Mouse (Mus musculus): Measurements from ENCODE around the gene Abcc2. TPM values are rescaled to one million over a fixed set of nuclear protein-coding genes. Genes with fewer than 3 reads are reported as not detected.

Gene Abcc2
- polyA plus RNA-seq, 1 experiment, result 49.5 TPM

- 23% methylated on average over 2 of the region's 2 CpGs for WGBS
- Histone ChIP-seq H3K4me3 (ENCODE audit: low read depth, low read length) (no peak overlapping the region), H3K27ac (ENCODE audit: insufficient read depth, low read depth, low read length) (peak overlapping the region; percentile 41; the same call in 1 of the 2 replicates), H3K27me3 (ENCODE audit: control insufficient read depth, insufficient read depth, low read length) (no peaks in the 10 kb centered on the region), H3K36me3 (ENCODE audit: control insufficient read depth, insufficient read depth, low read length) (no peaks in the 10 kb centered on the region), H3K4me1 (ENCODE audit: control insufficient read depth, insufficient read depth, insufficient read length, low read length) (peaks cover 9% of the 10 kb centered on the region; the same call in 1 of the 2 replicates)
- no peak for TF ChIP-seq CTCF (IDR thresholded peaks at IDR 0.05; ENCODE audit: extremely low read depth, insufficient read length, insufficient replicate concordance, low read depth, low read length)
Measured at GRCm38 (mm10) chr19:43777308-43777707, 4.7 kb upstream of the Abcc2 start.

GRCm38 (mm10) chr19:43780391-43780790 is 1.6 kb upstream of the Abcc2 start:
- H3K27ac ChIP-seq (ENCODE audit: insufficient read depth, low read depth, low read length), result no peak overlapping the region
- H3K4me1 ChIP-seq (ENCODE audit: control insufficient read depth, insufficient read depth, insufficient read length, low read length), result peaks cover 5% of the 10 kb centered on the region; the same call in 1 of the 2 replicates
- 23% methylated on average over 5 of the region's 5 CpGs for WGBS
- TF ChIP-seq POLR2A (IDR thresholded peaks at IDR 0.05; ENCODE audit: low read depth, low read length) (no peak), CTCF (IDR thresholded peaks at IDR 0.05; ENCODE audit: extremely low read depth, insufficient read length, insufficient replicate concordance, low read depth, low read length) (no peak)
- no peak overlapping the region for H3K4me3 ChIP-seq (ENCODE audit: low read depth, low read length)
- peaks cover 16% of the 10 kb centered on the region for H3K36me3 ChIP-seq (ENCODE audit: control insufficient read depth, insufficient read depth, low read length)
- H3K27me3 ChIP-seq (ENCODE audit: control insufficient read depth, insufficient read depth, low read length), result no peaks in the 10 kb centered on the region

GRCm38 (mm10) chr19:43784761-43785160 is 2.8 kb downstream of the Abcc2 start:
- H3K36me3 ChIP-seq (ENCODE audit: control insufficient read depth, insufficient read depth, low read length), result peaks cover 47% of the 10 kb centered on the region
- TF ChIP-seq POLR2A (IDR thresholded peaks at IDR 0.05; ENCODE audit: low read depth, low read length), result no peak
- no peak for TF ChIP-seq CTCF (IDR thresholded peaks at IDR 0.05; ENCODE audit: extremely low read depth, insufficient read length, insufficient replicate concordance, low read depth, low read length)
- no peaks in the 10 kb centered on the region for H3K27me3 ChIP-seq (ENCODE audit: control insufficient read depth, insufficient read depth, low read length)
- H3K27ac ChIP-seq (ENCODE audit: insufficient read depth, low read depth, low read length), result peak overlapping the region; percentile 76
- 56% methylated on average over 8 of the region's 8 CpGs for WGBS
- peaks cover 4% of the 10 kb centered on the region for H3K4me1 ChIP-seq (ENCODE audit: control insufficient read depth, insufficient read depth, insufficient read length, low read length)
- peak overlapping the region; percentile 69 for H3K4me3 ChIP-seq (ENCODE audit: low read depth, low read length)

GRCm38 (mm10) chr19:43786249-43787026 is 4.4 kb downstream of the Abcc2 start:
- peaks cover 2% of the 10 kb centered on the region for H3K4me1 ChIP-seq (ENCODE audit: control insufficient read depth, insufficient read depth, insufficient read length, low read length)
- no peak for TF ChIP-seq POLR2A (IDR thresholded peaks at IDR 0.05; ENCODE audit: low read depth, low read length)
- TF ChIP-seq CTCF (IDR thresholded peaks at IDR 0.05; ENCODE audit: extremely low read depth, insufficient read length, insufficient replicate concordance, low read depth, low read length), result no peak
- H3K4me3 ChIP-seq (ENCODE audit: low read depth, low read length), result peak overlapping the region; percentile 40; the same call in 1 of the 2 replicates
- no peaks in the 10 kb centered on the region for H3K27me3 ChIP-seq (ENCODE audit: control insufficient read depth, insufficient read depth, low read length)
- peak overlapping the region; percentile 20; the same call in 1 of the 2 replicates for H3K27ac ChIP-seq (ENCODE audit: insufficient read depth, low read depth, low read length)
- 48% methylated on average over 13 of the region's 13 CpGs for WGBS
- H3K36me3 ChIP-seq (ENCODE audit: control insufficient read depth, insufficient read depth, low read length), result peaks cover 56% of the 10 kb centered on the region

GRCm38 (mm10) chr19:43789817-43790216 is 7.8 kb downstream of the Abcc2 start:
- H3K27ac ChIP-seq (ENCODE audit: insufficient read depth, low read depth, low read length), result no peak overlapping the region
- 42% methylated on average over 7 of the region's 7 CpGs for WGBS
- no peak overlapping the region for H3K4me3 ChIP-seq (ENCODE audit: low read depth, low read length)
- peaks cover 2% of the 10 kb centered on the region for H3K4me1 ChIP-seq (ENCODE audit: control insufficient read depth, insufficient read depth, insufficient read length, low read length)
- no peak for TF ChIP-seq POLR2A (IDR thresholded peaks at IDR 0.05; ENCODE audit: low read depth, low read length)
- TF ChIP-seq CTCF (IDR thresholded peaks at IDR 0.05; ENCODE audit: extremely low read depth, insufficient read length, insufficient replicate concordance, low read depth, low read length), result no peak
- peaks cover 51% of the 10 kb centered on the region for H3K36me3 ChIP-seq (ENCODE audit: control insufficient read depth, insufficient read depth, low read length)
- no peaks in the 10 kb centered on the region for H3K27me3 ChIP-seq (ENCODE audit: control insufficient read depth, insufficient read depth, low read length)

- WGBS, result 68% methylated on average over 4 of the region's 4 CpGs
- Histone ChIP-seq H3K4me1 (ENCODE audit: control insufficient read depth, insufficient read depth, insufficient read length, low read length) (no peaks in the 10 kb centered on the region), H3K27me3 (ENCODE audit: control insufficient read depth, insufficient read depth, low read length) (no peaks in the 10 kb centered on the region), H3K36me3 (ENCODE audit: control insufficient read depth, insufficient read depth, low read length) (peaks cover 37% of the 10 kb centered on the region), H3K27ac (ENCODE audit: insufficient read depth, low read depth, low read length) (no peak overlapping the region), H3K4me3 (ENCODE audit: low read depth, low read length) (no peak overlapping the region)
- TF ChIP-seq POLR2A (IDR thresholded peaks at IDR 0.05; ENCODE audit: low read depth, low read length) (no peak), CTCF (IDR thresholded peaks at IDR 0.05; ENCODE audit: extremely low read depth, insufficient read length, insufficient replicate concordance, low read depth, low read length) (no peak)
Measured at GRCm38 (mm10) chr19:43792537-43792936, 10.5 kb downstream of the Abcc2 start.

- WGBS, result 98% methylated on average over 1 of the region's 1 CpGs
- Histone ChIP-seq H3K4me3 (ENCODE audit: low read depth, low read length) (no peak overlapping the region), H3K4me1 (ENCODE audit: control insufficient read depth, insufficient read depth, insufficient read length, low read length) (no peaks in the 10 kb centered on the region), H3K27ac (ENCODE audit: insufficient read depth, low read depth, low read length) (no peak overlapping the region), H3K36me3 (ENCODE audit: control insufficient read depth, insufficient read depth, low read length) (peaks cover 40% of the 10 kb centered on the region), H3K27me3 (ENCODE audit: control insufficient read depth, insufficient read depth, low read length) (no peaks in the 10 kb centered on the region)
- TF ChIP-seq CTCF (IDR thresholded peaks at IDR 0.05; ENCODE audit: extremely low read depth, insufficient read length, insufficient replicate concordance, low read depth, low read length) (no peak), POLR2A (IDR thresholded peaks at IDR 0.05; ENCODE audit: low read depth, low read length) (no peak)
Measured at GRCm38 (mm10) chr19:43793951-43794350, 12.0 kb downstream of the Abcc2 start.

Measured in small intestine, adult 2 months (tissue).